Mouse (Mus musculus): Measurements from ENCODE around the gene Pnpla7. TPM values are rescaled to one million over a fixed set of nuclear protein-coding genes. Genes with fewer than 3 reads are reported as not detected.
"Not testable (repeated sequence)": the region's sequence is repeated elsewhere in the genome, so short reads cannot be mapped to it uniquely, and the experiment has no call there.

Pnpla7 gene
- 17.6 and 26.9 TPM in 2 replicates for polyA plus RNA-seq (2012; rRNA removed)

- TF ChIP-seq POLR2A (IDR thresholded peaks at IDR 0.05; ENCODE audit: borderline replicate concordance, extremely low read depth, low read depth, low read length) (peak; percentile 58; the same call in 1 of the 2 replicates), CTCF (IDR thresholded peaks at IDR 0.05; ENCODE audit: insufficient read depth, low read length) (no peak)
- Histone ChIP-seq H3K4me3 (replicated peaks; ENCODE audit: extremely low read depth, low read depth, low read length) (peak within 1 kb of the TSS; percentile 82), H3K4me1 (ENCODE audit: control insufficient read depth, insufficient read depth, low read length) (0 out of 2 replicates have a peak, but pooled peaks cover 3% of the 10 kb centered on the region)
- DNase-seq, result peak; percentile 70
- under 1% methylated on average over 16 of the region's 16 CpGs for WGBS
These were observed at the start of gene Pnpla7 for GRCm38 (mm10) chr2:24975704-24976297. Gene Pnpla7, plus strand, starts transcription at chr2:24976033.

GRCm38 (mm10) chr2:24926345-24926964 is 49.4 kb upstream of the Pnpla7 start:
- 71% methylated on average over 9 of the region's 9 CpGs for WGBS
- Histone ChIP-seq H3K4me3 (replicated peaks; ENCODE audit: extremely low read depth, low read depth, low read length) (no peak overlapping the region), H3K4me1 (ENCODE audit: control insufficient read depth, insufficient read depth, low read length) (peaks cover 15% of the 10 kb centered on the region)
- DNase-seq, result no peak
- TF ChIP-seq POLR2A (IDR thresholded peaks at IDR 0.05; ENCODE audit: borderline replicate concordance, extremely low read depth, low read depth, low read length), result no peak
- no peak for TF ChIP-seq CTCF (IDR thresholded peaks at IDR 0.05; ENCODE audit: insufficient read depth, low read length)

- TF ChIP-seq POLR2A (IDR thresholded peaks at IDR 0.05; ENCODE audit: borderline replicate concordance, extremely low read depth, low read depth, low read length) (no peak), CTCF (IDR thresholded peaks at IDR 0.05; ENCODE audit: insufficient read depth, low read length) (no peak)
- peak; percentile 20 for DNase-seq
- peaks cover 15% of the 10 kb centered on the region for H3K4me1 ChIP-seq (ENCODE audit: control insufficient read depth, insufficient read depth, low read length)
- WGBS, result 35% methylated on average over 7 of the region's 7 CpGs
- no peak overlapping the region for H3K4me3 ChIP-seq (replicated peaks; ENCODE audit: extremely low read depth, low read depth, low read length)
These were observed 48.9 kb upstream of the Pnpla7 start for GRCm38 (mm10) chr2:24926965-24927358.

- no peak for TF ChIP-seq CTCF (IDR thresholded peaks at IDR 0.05; ENCODE audit: insufficient read depth, low read length)
- no peak for TF ChIP-seq POLR2A (IDR thresholded peaks at IDR 0.05; ENCODE audit: borderline replicate concordance, extremely low read depth, low read depth, low read length)
- peaks cover 15% of the 10 kb centered on the region for H3K4me1 ChIP-seq (ENCODE audit: control insufficient read depth, insufficient read depth, low read length)
- peak; percentile 76 for DNase-seq
- H3K4me3 ChIP-seq (replicated peaks; ENCODE audit: extremely low read depth, low read depth, low read length), result no peak overlapping the region
- WGBS, result 48% methylated on average over 4 of the region's 4 CpGs
These were observed 47.9 kb upstream of the Pnpla7 start for GRCm38 (mm10) chr2:24927810-24928479.

- WGBS, result 60% methylated on average over 2 of the region's 2 CpGs
- no peak for TF ChIP-seq POLR2A (IDR thresholded peaks at IDR 0.05; ENCODE audit: borderline replicate concordance, extremely low read depth, low read depth, low read length)
- TF ChIP-seq CTCF (IDR thresholded peaks at IDR 0.05; ENCODE audit: insufficient read depth, low read length), result no peak
- peak; percentile 52 for DNase-seq
- peaks cover 19% of the 10 kb centered on the region for H3K4me1 ChIP-seq (ENCODE audit: control insufficient read depth, insufficient read depth, low read length)
- H3K4me3 ChIP-seq (replicated peaks; ENCODE audit: extremely low read depth, low read depth, low read length), result no peak overlapping the region
These were observed 46.7 kb upstream of the Pnpla7 start for GRCm38 (mm10) chr2:24929119-24929518.

GRCm38 (mm10) chr2:24929593-24929992 is 46.2 kb upstream of the Pnpla7 start:
- Histone ChIP-seq H3K4me3 (replicated peaks; ENCODE audit: extremely low read depth, low read depth, low read length) (no peak overlapping the region), H3K4me1 (ENCODE audit: control insufficient read depth, insufficient read depth, low read length) (peaks cover 23% of the 10 kb centered on the region)
- 74% methylated on average over 5 of the region's 5 CpGs for WGBS
- TF ChIP-seq POLR2A (IDR thresholded peaks at IDR 0.05; ENCODE audit: borderline replicate concordance, extremely low read depth, low read depth, low read length), result no peak
- TF ChIP-seq CTCF (IDR thresholded peaks at IDR 0.05; ENCODE audit: insufficient read depth, low read length), result no peak
- DNase-seq, result no peak

GRCm38 (mm10) chr2:24934441-24934963 is 41.3 kb upstream of the Pnpla7 start:
- no peak for DNase-seq

GRCm38 (mm10) chr2:24935057-24935796 is 40.6 kb upstream of the Pnpla7 start, which contains the start of gene Arrdc1:
Gene Arrdc1, minus strand, starts transcription at chr2:24935252.
- H3K4me3 ChIP-seq (replicated peaks; ENCODE audit: extremely low read depth, low read depth, low read length), result peak within 1 kb of the TSS; percentile 92
- WGBS, result 2% methylated on average over 48 of the region's 49 CpGs
- H3K4me1 ChIP-seq (ENCODE audit: control insufficient read depth, insufficient read depth, low read length), result peaks cover 8% of the 10 kb centered on the region
- peak; percentile 78; the same call in 1 of the 2 replicates for TF ChIP-seq POLR2A (IDR thresholded peaks at IDR 0.05; ENCODE audit: borderline replicate concordance, extremely low read depth, low read depth, low read length)
- TF ChIP-seq CTCF (IDR thresholded peaks at IDR 0.05; ENCODE audit: insufficient read depth, low read length), result peak; percentile 37; the same call in 1 of the 2 replicates
- DNase-seq, result peak; percentile 93

More at GRCm38 (mm10) chr2:24934441-24934963, 41.3 kb upstream of the Pnpla7 start:
- Histone ChIP-seq H3K4me3 (replicated peaks; ENCODE audit: extremely low read depth, low read depth, low read length) (peak overlapping the region; percentile 92), H3K4me1 (ENCODE audit: control insufficient read depth, insufficient read depth, low read length) (peaks cover 12% of the 10 kb centered on the region)
- TF ChIP-seq CTCF (IDR thresholded peaks at IDR 0.05; ENCODE audit: insufficient read depth, low read length) (no peak), POLR2A (IDR thresholded peaks at IDR 0.05; ENCODE audit: borderline replicate concordance, extremely low read depth, low read depth, low read length) (peak; percentile 27; the same call in 1 of the 2 replicates)
- 3% methylated on average over 19 of the region's 19 CpGs for WGBS

- 73% methylated on average over 4 of the region's 4 CpGs for WGBS
- no peak overlapping the region for H3K4me3 ChIP-seq (replicated peaks; ENCODE audit: extremely low read depth, low read depth, low read length)
- no peak for TF ChIP-seq POLR2A (IDR thresholded peaks at IDR 0.05; ENCODE audit: borderline replicate concordance, extremely low read depth, low read depth, low read length)
- no peak for TF ChIP-seq CTCF (IDR thresholded peaks at IDR 0.05; ENCODE audit: insufficient read depth, low read length)
- DNase-seq, result no peak
- H3K4me1 ChIP-seq (ENCODE audit: control insufficient read depth, insufficient read depth, low read length), result no peaks in the 10 kb centered on the region
These were observed 33.7 kb upstream of the Pnpla7 start for GRCm38 (mm10) chr2:24942092-24942491.

GRCm38 (mm10) chr2:24944304-24944703 is 31.5 kb upstream of the Pnpla7 start:
- H3K4me1 ChIP-seq (ENCODE audit: control insufficient read depth, insufficient read depth, low read length); H3K4me3 ChIP-seq (replicated peaks; ENCODE audit: extremely low read depth, low read depth, low read length): not testable (repeated sequence)
- peak; percentile 22 for DNase-seq
- WGBS, result 30% methylated on average over 2 of the region's 2 CpGs
